Mouse (Mus musculus) layer of hippocampus, postnatal 10 days (tissue): ENCODE measurements at regions not wholly inside any gene's neighbourhood (a gene's known extent, or its start where the extent isn't known, plus 50 kb on each side); places are given as distances from the start of the nearest gene placed in this dataset.
A peak's percentile ranks its signal among the peaks of the same experiment; 100 is the strongest.

ENCODE experiments used
- DNase-seq, 2 experiments: peaks; one replicate each; pipeline ENCODE4 v3.0.0; 2021; ENCODE audit warnings: low spot score in 2 of 2

DNA sequence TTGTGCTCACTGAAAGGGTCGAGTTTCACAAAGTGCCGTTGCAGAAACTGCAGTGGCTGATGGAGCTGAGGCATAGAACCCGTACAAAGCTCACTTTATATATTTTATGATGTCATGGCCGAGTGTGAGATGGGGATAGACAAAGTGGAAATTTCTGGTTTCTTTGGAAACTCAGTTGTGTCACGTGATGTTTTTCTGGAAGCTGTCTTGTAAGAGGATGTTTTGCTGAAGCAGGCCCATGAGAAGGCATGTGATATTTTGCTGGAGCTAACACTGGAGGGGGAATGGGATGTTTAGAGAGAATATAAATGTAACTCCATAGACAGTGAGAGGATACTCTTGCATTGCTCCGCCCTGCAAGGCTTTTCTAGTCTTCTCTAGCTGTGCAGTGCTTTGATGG lies 311.7 kb downstream of the Tmem132b start:
- no peak for DNase-seq

DNA sequence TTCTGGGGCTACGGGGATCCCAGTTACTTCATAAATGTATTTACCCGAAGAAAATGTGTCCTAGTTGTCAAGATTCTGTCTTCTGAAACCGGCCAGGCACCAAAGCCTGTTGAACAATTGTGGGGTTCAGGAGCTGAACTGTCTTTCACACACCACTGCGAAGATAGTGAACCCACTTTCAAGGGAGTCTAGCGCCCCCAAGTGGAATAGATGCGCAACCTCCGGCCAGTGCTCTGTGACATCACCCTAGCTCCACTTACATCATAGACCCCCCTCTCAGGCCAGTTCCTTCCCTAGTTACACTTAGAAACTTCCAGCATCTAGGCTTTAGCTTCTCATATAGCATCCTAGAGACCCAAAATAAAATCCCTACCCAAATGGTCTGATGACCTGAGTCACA lies 318.1 kb downstream of the Tmem132b start:
- peak in 1 of 2 experiments; percentile 12 for DNase-seq

DNA sequence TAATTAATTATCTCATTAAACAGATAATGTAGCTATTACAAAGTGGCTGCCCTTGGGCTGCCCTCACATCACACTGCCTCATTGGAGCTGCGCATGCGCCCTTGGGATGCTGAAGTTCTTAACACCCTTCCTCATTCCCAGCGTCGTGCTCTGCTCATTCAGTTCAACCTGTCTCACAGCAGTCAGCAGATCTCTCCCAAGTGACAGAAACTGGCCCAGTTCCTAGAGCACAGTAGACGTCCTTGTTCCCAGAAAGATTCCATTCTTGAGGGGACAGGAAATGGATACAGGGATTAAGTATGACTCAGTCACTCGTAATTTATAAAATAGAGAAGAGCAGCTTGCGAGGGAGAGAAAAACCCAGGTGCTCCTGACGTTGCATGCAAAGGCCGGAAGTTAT lies 344.7 kb downstream of the Tmem132b start:
- DNase-seq, result no peak

DNA sequence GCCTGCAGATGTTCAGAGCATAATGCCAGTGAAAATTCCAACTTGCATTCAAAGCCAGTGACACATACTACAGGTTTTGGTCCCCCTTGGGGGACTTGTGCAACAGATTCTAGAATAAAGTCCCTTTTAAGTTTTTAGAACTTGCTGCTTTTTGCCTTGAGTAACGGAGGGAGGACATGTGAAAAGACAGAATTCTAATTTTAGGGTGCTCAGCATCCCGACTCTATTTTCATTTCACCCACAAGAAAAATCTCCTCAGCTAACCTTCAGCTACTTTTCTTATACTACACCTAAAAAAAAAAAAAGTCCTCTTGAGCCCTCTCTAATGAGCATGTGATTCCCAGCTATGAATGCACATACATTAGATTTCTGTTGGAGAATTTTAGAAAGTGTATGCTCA lies 357.3 kb downstream of the Tmem132b start:
- no peak for DNase-seq

DNA sequence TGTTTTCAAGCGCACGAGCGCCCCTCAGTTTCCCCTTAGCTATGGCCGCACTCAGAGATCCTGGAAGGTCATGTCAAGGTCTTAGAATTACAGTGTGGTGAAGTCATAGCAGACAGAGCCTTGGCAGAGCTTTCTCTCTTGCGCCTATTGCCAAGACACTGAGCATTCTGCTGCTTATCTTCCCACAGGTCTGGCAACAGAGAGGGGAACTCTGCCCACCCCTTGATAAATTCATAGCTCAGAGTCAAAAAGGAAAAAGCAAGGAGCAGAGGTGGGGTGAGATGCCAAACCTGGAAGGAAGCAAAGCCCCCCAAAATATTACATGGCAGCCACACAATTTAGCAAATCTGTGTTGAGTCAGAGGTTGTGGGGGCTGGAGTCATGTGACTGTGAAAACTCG lies 362.3 kb downstream of the Tmem132b start:
- DNase-seq, result no peak

DNA sequence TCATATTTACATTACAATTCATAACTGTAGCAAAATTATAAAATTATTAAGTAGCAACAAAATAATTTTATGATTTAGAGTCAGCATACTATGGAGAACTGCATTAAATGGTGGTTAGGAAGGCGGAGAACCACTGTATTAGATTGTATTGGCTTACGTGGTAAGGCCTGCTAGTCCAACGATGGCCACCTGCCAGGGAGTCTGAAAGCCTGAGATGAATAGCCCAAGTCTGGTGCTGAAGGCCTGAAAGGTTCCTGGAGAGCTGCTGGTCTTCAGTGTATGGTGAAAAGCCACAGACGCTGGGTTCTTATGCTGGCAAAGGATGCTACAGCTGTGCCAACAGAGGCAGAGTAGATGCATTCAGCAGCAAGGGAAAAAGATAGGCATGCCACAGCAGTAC lies 370.5 kb downstream of the Tmem132b start:
- no peak for DNase-seq

DNA sequence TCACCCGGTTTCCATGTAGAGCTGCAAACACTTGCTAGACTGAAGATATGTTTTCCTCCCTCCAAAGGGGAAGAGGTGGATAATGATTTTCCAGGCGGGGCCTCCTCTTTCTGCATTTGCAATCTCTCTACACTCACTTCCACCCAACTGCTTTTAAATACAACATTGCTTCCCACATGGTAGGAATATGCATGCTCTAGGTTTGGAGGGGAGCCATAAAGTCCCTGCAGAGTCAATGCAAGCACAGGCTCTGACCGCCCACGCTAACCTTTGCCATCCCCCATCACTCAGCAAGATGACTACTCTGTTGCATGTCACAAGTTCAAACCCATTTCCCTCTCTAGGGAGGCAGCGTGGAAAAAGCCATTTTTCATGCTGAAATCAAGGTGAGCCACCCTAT lies 372.9 kb downstream of the Tmem132b start:
- no peak for DNase-seq

DNA sequence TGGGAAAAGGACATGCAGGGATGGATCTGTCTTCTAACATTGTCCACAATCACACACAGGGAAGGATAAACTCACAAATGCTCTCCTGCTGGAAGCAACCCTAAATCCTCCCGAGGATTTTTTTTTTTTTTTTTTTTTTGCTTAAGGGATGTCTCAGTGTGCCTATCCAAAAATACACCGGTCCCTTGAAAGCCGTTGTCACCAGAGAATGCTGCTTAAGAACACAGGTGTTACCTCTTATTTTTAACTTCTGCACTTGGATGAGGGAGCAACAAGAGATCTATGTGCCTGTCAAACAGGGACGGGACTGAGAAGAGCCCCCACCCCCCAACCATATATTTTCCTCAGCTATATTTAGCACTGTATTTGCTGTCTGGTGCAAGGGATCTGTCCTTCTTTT lies 375.8 kb downstream of the Tmem132b start:
- no peak for DNase-seq

DNA sequence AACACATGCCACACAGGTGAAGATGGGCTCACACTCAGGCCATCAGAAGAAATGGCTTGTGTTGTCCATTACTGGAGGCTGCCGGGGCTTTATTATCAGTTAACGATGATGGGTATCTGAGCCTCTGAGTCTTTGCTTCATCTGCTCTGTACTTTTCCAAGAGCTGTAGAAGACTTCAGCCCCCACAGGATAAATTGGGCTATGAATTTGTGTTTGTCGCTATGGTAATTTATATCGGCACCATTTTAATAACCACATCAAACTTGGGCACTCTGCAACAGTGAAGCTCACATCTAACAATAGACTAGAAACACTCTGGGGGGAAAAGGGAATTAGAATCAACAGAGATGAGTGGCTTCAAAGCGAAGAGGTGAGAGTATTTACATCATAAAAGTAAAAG lies 376.3 kb downstream of the Tmem132b start:
- DNase-seq, result no peak

DNA sequence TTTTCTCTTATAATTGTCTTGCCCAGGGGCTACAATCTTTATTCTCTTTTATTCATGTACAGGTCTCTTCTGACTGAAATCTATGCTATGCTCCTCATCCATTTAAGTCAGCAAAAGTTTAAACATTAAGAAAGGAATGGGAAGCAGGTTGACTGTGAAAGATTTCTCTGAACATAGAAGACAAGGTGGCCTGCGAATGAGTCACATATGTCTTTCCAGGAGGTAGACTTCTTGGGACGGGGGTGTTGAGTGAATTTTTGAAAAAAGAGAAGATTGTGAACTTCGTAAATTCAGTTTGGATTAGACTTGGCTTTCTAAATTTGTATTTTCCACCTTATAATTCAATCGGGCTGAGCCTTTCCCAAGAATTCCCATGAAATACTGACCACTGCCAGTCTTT lies 384.3 kb downstream of the Tmem132b start:
- DNase-seq, result no peak

DNA sequence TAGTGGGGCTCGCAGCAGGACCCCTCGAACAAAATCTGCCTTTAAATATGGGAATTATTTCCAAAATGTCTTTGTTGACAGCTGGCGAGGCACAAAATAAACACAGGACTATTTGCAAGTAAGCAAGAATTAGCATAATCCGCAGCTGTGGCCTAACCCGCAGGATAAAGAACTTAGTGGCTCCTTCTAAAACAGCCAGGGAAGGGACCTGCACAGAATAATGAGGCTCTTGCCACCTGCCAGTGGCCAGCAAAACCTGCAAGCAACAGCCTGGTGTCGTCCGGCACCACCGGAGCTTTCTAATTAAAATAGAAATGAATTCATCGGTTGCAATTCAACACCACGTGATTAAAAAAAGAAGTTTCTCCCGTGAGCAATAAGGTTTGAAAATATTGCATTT lies 389.4 kb downstream of the Tmem132b start:
- no peak for DNase-seq

DNA sequence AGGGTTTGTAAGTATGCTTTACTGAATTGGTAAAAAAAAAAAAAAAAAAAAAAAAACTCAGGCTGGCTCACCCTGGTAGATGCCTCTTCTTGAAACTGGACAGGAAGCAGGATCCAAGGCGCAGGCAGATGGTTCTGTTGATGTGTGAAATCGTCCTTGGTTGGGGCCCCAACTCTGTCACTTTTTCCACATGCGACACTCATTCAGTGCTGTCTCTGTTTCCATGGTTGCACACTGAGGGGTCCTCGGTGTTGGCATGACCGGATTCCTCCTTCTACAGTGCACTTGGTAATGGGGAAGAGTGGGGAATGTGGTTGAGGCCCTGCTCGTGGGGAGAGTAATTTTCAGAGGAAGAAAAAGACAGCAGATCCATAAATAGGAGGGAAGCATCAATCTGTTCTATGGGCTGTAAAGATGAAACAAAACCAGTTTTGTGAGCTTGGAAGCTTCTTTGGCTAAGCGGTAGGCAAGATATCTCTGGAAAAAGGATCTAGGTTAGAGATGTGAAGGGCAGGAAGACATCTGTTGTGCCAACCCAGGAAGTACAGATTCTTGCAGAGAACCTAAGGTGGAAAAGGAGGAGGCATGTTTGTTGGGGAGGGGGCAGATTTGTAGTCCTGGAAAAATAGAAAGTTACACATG lies 394.4 kb downstream of the Tmem132b start:
- DNase-seq, result no peak

DNA sequence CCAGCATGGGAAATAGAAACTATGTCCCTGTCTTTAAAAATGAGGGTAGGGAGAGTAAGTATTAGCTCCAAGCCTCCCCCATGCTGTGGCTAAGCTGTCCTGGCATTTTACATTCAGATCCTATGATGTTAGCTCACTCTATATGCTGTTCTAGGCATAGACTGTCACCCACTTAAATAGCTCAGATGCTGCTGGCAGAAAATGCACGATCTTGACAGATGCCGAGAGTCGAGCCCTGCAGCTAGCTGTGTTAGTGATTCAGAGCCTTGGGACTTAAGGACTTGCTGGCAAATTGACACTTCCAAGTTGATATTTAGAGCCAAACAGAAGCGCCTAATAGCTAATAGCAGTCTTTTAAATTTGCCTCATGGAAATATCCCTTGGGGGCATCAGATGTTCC lies 399.9 kb downstream of the Tmem132b start:
- no peak for DNase-seq

DNA sequence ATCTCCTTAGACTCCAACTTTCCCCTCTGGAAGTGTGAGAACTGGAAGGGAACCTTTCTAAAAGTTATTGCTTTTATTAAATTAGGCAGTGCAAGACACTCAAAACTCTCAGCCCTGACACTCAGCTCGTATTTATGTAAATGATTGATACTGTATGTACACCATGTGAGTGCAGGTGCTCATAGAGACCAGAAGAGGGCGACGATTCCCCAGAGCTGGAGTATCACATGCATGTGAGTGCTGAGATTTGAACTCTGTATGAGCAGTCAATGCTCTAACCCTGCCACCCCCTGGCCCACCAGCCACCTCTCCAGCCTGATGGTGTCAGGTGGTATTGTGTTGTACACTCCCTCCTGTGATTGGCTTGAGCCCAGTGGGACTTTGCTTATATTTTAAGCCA lies 407.8 kb downstream of the Tmem132b start:
- DNase-seq, result no peak

DNA sequence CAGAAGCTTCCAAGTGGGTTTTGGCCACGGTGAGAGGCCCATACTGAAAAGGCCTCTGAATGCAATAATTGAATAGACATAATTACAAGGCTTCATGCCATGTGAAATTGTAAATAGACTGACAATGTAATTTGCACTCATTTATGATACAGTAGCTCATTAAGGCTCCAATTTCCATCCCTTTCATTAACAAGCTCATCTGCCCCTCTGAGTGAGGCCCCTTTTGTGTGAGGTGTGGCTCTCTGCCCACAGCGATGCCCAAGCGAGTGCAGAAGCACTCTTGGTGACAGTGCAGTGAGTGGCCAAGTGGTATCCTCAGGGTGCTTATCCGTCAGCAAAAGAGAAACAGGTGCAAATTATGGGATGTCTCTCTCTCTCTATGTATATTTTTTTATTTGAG lies 415.2 kb downstream of the Tmem132b start:
- no peak for DNase-seq

DNA sequence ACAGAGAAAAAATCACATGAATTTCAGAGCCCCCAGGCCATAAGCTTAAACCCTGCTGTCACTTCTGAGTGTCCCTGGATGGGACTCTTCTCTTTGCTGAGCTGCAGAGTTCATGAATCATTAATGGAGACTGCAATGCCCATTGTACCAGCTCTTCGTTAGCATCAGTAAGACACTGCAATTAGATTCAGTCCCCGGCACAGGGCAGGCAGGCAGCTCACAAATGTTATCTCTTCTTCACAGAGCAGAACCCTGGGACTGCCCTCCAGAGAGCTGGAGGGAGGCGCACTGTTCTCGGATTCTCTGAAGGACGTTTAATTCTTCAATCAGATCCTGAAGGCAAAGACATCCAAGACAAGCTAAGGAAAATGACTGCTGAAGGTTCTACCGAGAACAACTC lies 420.1 kb downstream of the Tmem132b start:
- DNase-seq, result no peak

DNA sequence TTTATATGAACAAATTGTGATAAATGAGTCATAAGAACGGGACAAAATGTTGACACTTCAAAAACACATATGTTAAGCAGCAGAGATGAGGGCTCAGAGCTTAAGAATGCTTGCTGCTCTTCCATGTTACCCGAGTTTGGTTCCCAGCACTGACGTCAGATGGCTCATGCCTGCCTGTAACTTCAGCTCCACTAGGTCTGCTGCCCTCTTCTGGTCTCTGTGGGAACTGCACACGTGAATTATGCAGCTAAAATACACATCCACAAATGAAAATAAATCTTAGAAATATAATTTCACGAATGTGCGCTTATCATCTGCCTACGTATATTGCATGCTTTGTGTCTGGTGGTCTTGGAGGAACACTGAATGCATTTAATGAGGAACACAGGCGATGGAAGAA lies 432.5 kb downstream of the Tmem132b start:
- DNase-seq, result peak in 1 of 2 experiments; percentile 20

DNA sequence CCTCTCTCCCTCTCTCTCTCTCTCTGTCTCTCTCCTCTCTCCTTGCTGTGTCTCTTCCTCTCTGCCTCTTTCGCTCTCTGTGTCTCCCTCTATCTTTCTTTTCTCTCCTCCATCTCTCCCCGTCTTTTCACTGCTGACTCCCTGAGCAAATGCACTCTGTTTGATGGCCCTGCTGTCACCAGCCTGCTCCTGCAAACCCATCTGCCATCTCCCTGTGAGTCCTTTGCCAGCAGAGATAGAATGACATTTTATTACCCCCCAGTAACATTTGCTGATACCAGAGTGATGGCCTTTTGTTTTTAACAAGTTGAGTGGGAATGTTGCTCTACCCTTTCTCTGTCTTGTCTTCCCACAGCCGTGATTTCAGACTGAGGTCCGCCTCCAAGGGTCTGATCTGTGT lies 436.6 kb downstream of the Tmem132b start:
- no peak for DNase-seq

DNA sequence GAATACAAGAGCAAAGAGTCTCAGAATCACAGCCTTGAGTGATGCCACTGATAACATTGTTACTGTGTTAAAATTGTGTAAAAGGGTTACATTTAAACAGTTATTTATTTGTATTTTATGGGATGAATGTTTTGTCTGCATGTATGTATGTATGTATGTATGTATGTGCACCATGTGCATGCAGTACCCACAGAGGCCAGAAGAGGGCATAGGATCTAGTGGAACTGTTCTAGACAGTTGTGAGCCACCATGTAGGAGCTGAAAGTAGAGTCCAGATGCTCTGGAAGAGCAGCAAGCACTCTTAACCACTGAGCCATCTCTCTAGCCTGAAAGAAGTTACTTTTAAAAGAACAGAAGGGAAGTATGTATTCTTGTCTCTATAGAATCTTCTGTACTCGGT lies 442.5 kb downstream of the Tmem132b start:
- DNase-seq, result no peak

DNA sequence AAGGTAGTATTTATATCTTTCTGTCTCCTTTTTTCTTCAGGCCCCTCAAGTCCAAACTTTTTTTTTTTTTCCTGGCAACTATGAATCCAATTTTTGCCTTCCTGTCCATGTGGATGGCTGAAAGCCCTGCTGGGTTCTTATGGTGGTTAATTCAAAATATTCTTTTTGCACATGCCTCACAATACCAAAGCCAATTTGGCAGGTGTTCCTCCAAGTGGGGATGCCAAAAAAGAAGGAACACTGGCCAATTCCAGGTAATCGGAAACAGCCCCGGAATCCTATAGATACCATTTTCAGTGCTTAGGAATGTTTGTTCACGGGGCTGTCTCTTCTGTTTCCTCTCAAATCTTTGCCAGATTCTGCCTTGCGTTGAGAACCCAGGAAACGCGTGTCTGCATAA lies 448.2 kb downstream of the Tmem132b start:
- DNase-seq, result no peak

DNA sequence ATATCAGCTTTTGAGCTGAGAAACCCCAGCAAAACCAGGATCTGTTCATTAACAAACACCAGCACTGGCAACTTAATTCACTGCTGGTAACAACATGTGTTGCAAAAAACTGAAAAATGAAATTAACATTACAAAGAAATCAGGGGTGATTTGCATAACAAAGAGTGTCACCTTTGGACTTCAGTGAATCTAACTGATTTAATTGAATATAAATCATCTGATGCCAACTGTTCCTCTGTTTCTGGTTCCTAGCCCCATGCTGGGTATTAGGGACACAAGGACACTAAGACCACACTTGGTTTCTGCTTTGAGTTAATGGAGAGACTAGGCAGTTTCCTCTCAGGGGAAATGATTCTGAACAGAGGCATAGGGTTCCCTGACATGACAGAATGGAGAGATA lies 453.8 kb downstream of the Tmem132b start:
- DNase-seq, result no peak

DNA sequence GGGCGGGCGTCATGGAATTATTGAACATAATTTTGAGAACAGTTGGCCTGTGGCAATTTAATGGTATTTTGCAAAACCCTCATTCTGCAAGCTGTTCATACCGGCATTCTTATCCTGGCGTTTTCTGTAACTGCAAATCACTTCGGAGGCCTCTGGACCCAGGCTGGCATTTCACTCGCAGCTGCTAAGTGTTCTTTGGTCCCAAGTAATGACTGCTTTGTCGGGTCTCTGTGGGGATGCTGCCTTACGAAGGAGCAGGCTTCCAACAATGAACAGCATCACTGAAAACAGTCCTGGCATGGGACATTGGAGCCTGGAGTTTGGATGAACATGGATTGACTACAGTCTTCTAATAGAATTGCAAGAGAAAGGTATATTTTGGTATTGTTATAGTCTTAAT lies 465.6 kb downstream of the Tmem132b start:
- DNase-seq, result no peak

DNA sequence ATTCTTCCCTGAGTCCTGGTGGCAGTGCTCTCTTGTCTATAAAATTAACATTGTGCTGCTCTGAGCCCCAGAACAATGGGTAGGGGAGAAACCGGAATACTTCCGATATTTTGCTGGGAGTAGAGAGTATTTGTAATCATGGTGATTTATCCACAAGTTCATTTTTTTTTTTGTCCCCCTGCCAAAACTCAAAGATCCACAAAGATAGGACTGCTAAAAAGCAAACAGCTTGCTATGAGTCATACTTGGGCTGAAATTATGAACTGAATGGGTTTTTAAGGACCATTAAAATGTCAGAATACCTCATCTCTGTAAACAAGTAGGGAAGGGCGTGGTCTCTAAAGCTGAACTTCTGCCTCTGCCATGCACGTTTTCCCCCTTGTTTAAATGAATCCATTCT lies 476.3 kb downstream of the Tmem132b start:
- DNase-seq, result no peak

DNA sequence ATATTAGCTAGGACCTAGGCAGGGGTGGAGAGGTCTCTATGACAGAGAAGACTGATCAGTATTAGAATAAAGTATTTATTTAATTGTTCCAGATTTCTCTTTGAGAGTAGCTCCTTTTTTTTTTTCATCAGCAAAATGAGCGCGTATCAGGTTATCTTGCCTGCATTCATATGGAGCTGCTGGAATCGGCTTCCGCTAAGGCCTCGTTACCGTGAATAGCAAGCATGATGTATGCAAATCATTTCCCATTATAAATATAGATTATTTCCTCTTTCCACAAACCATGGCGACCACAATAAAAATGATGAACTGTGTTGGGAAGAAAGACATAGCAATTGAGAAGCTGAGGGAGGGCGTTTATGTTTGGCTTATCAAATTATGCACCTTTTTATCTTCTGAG lies 476.7 kb downstream of the Tmem132b start:
- DNase-seq, result no peak
